Mouse (Mus musculus) right cerebral cortex, postnatal 25 days (tissue): ENCODE data around the gene Vwc2.

ENCODE experiments used
- DNase-seq: peaks from one replicate; pipeline ENCODE4 v3.0.0; 2022

The Vwc2 gene

DNA sequence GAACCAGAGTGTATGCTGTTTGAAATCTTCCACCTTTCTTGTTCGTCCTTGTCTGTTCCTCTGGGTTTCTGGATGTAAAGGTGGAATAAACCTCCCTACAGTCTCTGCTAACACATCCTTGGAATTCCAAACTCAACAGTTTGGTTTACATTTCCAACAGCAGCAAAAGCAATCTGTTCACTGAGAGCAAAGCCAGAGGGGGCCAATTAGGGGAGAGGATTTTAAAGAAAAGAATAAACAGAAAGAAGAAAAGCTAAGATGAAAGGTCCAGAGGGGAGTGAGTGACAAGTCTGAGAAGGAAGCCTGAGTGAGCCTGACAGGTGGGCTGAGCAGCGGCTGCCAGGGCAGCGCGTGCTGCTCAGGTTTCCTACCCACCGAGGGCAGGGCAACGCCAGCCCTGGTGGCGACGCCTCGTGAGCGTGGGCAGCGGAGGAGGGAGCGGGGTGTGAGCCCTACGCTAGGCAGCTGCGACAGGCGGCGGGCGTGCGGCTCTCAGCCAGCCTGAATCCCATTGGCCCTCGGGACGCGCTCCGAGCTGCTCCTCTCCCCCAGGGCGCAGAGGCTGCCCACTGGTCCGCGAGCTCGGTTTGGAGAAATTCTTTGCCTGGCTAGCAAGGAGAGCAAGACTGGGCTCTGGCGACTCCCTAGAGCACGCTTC is at the start of gene Vwc2:
Gene Vwc2 (plus strand): TSS at position 648 of the 658 bp plus-strand sequence.
- peak; percentile 43 for DNase-seq

DNA sequence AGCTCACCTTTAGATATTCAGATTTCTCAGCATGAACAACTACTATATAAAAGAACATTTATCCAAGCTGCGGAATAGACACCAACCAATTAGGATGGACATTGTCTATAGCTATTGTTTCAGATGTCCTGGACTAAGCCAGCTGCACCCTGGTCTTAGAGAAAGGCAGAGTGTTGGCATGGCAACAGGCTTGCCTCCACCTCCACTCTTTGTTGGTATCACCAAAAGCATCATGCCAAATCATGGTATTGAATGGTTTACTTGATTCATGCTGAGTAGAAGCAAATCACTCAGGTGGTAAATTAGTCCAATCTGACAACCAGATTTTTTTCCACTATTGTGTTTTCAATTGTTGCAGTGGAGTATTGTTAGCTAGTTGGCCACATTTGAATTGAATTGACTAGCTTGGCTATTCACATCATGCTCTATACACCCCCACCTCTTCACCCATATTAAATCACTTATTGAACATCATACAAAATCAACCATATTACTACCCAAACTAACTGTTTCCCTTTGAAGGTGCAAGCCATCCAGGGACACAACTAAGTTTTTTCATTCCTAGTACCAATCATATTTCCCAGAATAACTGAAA is 25.8 kb upstream of the Vwc2 start:
- DNase-seq, result no peak

DNA sequence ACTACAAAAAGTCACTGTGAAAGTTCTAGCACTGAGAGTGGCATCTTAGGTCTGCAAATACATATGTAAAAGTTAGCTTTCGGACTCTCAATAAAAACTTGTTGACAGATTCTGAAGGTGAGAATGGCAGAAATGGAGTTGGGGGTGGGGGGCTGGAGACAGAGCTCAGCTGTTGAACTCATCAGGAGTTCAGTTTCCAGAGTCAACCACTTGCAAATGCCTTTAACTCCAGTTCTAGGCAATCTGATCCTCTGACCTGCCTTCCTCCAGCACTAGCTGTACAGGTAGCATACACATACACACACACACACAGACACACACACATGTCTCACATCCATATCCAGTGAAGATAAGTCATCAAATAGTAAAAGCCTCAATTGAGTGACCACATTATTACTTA is 16.4 kb upstream of the Vwc2 start:
- DNase-seq, result no peak

DNA sequence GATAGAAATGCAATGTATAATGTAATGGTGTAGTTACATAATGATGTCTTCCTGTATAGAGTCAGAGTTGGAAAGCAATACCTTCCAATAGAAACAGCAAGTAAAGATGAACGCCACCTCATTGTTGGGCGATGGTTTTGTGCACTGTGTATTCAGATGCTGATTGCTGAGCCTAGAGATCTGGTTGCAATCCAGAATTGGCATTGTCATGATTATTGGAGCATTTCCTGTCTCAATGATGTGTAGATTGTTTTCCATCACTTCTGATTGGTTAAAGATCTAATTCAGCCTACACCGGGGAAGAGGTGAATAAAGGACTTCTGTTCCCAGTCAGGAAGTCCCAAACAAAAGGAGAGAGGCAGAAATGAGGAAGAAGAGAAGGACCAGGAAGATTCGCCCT is 15.7 kb upstream of the Vwc2 start:
- DNase-seq, result no peak

DNA sequence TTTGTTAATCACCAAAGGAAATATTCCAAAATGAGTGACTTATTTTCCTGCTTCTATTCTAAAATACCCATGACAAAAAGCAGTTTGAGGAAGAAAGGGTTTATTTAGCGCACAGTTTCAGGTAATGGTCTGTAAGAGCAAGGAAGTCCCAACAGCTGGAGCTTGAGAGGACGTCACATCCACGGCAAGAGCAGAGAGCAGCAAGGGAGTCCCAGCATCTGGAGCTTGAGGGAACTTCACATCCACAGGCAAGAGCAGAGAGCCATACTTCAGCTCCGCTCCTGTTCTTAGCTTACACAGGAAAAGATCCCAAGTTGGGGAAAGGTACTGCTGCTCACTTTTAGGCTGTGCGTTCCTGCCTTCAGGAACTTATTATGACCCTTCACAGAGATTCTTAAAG is 15.0 kb upstream of the Vwc2 start:
- DNase-seq, result no peak

DNA sequence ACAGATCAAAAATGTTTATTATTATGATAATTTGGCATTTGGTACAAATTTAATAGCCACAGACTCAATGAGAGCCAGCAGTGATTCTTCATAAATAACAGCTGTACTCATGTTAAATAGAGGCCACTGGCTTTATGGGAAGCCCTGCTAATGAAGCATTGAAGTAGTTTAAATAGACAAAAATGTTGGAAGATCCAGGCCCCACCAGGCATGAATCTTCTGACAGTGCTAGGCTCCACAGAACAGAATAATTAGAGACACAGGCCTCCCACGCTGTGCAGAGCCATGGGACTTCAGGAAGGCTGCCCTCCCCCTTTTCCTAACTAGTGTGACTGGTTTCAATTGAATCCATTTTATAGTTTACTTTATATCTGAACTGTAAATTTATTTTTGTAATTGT is 11.8 kb upstream of the Vwc2 start:
- no peak for DNase-seq

DNA sequence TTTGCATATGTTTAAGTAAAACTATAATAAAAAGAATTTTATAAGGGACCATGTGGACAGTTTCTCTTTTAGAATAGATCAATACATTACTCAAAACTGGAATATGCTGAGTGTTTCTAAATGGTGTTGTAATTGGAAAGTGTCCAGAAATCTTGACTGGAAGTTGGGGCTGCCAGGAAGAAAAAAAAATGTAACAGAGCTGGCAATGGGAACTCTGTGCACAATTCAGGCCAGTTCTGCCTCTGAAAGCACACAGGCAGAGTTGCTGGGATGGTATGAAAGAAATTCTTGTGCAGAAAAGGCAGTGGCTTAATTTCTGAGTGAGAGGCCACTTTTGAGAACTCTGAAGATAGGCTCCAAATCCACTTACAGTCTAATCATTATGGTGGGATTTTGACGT is 11.4 kb upstream of the Vwc2 start:
- DNase-seq, result no peak

DNA sequence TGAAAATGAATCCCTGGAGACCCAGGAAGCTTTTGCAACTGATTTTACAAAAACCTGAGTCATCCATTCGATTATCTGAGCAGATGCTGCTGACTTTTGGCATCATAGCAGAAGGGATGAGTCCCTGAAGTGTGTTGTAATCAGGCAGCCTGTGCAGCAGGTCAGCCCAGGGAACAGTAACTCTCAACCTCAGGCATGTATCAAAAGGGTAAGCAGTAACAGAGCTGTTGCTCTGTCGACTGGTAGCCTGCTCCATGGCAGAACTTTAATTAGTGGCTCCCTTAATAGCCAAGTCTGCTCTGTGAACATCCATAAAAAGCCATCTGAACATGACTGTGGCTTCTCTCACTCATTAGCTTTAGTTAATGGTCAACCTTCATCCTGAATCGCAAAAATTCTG is 5.1 kb upstream of the Vwc2 start:
- DNase-seq, result no peak

DNA sequence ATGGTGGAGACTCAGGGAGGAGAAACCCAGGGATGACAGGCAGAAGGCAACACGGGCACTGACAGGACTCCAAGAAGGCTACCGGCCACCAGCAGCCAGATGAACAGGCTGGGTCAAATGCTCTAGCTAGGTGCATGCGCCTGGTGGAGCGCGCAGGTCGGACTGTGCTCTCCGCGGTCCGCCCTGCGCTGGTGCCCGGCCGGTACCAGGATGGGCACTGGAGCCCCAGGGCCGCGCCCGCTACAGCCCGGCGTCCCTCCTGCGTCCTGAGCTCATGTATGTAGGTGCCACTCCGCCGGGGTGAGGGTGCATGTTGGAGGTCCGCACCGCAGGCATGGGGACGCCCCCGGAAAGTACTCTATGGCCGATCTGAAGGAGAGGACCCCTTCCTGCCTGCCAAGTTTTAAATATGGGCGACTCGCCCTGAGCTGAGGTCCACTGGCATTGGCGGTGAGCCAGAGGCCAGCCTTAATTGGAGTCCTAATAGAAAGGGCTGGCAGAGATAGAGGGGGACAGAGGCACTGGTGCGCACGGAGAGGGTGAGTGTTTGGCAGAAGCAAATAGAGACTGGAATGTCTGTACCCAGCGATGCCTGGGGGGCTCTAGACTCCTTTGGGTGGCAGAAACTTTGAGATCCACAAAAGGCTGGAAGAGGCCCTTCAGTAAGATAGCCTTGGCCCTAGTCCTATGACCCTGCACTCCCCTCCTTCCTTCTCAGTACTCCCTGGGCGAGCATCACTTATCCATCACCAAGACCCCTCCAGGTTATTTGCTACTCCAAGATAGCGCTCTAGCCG is 409 bp downstream of the Vwc2 start:
- DNase-seq, result peak; percentile 5

DNA sequence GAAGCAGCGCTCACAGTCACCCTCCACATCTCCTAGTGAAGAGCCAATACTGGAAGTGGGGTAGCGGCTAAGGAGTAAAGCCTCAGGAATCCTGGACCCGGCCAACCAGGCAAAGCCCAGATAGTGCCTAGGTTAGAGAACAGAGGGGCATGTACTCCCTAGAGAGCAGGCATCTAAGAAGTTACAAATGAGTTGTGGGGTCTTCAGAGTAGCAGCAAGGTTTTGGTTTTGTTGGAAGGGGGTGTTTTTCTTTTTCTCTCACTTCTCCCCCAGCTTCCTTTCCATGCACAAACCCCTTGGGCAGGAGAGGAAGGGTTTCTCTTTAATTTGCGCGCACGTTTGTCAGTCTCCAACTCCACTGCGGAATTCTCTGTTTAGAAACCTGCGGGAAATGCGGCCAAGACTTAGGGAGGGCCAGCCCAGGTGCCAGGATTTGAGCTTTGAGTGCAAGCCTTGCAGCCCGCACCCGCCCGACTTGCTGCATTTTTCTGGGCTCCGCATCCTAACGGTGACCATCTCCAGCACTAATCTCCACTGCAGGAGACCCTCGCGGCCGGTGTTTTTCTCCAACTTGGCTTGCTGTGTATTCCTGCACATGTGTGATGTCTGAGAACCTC is 1.1 kb downstream of the Vwc2 start:
- peak; percentile 12 for DNase-seq

DNA sequence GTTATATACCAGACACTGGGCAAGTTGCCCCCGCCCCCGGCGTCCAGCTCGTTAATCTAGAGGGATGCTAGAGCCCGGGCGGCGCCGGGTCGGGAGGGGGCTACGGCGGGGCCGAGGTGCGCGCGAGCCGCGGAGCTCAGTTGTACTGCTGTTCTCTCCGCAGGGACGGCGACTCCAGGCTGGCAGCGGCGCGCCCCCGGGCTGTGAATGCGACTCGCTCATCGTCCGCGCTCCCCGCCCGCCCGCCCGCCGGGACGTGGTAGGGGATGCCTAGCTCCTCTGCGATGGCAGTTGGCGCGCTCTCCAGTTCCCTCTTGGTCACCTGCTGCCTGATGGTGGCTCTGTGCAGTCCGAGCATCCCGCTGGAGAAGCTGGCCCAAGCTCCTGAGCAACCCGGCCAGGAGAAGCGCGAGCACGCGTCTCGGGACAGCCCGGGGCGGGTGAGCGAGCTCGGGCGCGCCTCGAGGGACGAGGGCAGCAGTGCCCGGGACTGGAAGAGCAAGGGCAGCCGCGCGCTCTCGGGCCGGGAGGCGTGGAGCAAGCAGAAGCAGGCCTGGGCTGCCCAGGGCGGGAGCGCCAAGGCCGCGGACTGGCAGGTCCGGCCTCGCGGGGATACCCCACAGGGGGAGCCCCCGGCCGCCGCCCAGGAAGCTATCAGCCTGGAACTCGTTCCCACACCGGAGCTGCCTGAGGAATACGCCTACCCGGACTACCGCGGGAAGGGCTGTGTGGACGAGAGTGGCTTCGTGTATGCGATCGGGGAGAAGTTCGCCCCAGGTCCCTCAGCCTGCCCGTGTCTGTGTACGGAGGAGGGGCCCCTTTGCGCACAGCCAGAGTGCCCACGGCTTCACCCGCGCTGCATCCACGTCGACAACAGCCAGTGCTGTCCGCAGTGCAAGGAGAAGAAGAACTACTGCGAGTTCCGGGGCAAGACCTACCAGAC is 1.9 kb downstream of the Vwc2 start:
- peak; percentile 51 for DNase-seq

DNA sequence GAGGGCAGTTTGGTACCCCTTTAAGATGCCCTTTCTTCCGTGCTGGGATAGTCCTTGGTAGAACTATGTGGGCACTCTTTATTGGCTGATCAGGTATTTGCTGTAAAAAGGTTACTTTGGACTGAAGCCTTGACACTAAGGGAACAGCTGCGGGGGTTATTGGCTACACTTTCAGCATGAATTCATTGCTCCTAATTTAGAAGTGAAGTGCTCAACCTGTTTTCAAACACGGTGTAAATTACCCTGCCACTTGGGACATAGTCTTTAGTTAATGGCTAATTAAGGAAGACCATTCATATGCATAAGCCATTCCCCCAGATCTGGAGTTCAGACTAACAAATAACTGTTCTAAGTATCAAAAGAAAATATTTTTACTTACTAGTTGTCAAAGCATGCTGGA is 2.7 kb downstream of the Vwc2 start:
- DNase-seq, result no peak

DNA sequence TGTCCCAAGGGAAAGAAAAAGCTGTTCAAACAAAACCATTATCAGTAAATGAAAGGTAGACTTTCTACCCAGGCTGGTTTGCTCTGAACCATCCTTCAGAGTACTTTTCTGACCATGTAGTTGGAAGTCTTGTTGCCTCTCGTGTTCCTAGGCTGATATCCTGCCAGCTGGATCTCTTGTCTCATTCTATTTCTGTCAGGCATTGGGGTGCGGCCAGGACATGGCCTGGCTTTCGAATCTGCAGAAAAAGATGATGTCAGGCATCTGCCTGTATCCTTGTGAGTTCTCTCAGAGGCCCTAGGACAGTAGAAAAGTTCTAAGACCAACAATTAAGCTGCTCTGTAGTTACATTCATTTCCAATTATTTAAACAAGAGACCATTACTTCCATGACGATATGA is 8.8 kb downstream of the Vwc2 start:
- no peak for DNase-seq

DNA sequence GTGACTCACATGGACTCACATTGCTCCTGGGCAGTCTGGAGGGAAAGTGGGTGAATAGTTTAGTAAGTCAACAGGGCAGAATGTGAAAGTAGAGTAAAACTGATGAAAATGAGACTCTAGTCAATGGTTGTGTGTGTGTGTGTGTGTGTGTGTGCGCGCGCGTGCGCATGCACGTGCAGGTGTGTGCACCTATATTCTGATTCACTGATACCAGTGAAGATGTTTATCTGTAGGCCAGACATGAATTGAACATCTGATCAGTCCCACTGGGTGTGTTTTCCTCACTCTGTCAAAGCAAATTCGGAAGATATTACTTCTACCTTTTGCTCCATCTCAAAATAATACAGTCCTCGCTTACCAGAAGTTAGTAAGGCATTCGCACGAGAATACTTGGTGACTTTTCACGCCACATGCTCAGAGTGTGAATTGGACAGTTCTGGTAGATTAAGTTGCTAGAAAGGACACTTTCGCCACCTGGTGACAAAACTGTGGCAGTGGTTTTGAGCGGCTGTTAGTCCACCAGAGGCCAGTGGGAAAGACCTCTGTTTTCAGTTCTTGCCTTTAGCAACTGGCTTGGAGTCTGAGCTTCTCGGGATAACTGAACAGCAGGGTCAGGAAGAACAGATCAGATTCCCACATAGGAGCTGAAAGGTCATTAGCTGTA is 17.5 kb downstream of the Vwc2 start:
- peak; percentile 20 for DNase-seq

DNA sequence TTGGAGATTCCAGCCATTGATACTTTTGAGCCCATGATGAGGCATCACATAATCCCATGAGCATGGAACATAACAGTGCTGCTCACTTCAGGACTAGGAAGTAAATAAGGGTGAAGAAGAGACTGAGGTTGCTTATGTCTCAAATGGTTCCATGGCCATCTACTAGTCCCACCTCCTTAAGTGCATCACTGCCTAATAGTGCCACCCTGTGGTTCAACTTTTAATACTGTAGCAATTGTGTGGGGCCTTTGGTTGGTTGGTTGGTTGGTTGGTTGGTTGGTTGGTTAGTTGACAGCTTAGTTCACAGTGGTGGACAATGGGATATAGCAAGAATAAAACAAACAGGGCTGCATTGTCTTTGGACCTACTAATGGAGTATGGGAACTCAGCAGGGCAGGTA is 26.6 kb downstream of the Vwc2 start:
- no peak for DNase-seq

DNA sequence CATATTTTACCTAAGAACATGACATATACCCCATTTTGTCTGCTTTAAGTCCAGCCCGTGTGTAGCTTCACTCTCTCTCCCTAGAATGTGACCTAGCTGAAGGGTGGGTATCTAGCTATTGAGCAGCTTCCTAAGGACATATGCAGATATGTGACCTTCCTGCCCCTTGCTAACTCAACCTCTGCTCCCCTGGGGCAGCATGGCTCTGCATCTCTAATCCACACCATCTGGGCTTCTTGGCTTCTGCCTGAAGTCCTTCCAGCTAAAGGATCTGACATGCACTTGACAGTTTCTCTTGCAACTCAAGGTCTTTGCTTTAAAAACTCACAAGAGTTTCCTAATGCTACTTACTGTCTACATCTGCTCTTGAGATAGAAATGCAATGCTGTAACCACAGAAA is 38.7 kb downstream of the Vwc2 start:
- no peak for DNase-seq

DNA sequence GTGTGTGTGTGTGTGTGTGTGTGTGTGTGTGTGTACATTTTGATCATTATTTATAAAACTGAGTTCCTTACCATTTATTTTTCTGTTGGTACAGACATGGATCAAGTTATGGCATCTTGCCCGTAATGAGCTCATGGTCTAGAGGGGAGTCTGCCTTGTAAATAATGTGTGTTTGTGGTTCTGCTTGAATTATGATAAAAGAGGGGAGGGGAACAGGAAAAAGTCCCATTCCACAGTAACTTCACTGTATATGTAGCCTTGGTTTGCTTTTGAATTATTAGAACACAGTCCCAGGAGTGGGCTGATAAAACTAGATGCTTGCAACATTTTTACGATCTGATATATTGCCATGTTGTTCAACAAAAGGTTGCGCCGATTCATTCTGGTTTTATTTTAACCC is 57.4 kb downstream of the Vwc2 start:
- DNase-seq, result no peak

DNA sequence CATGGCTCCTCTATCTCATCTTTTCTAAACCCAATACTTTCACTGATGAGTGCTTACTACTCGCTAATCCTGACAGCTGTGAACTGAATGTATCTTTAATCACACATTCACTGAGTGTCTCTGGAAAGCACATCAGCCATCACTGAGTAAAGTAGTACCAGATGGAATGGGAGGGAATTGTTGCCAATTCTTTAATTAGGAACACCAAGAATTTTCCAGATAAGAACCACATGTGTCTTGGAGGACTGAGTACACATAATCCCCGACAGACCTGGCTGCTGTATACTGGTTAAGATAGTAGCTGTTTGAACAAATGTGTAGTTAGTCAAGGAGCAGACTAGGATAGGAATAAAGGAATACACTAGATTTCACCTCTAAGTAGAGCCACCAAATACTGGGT is 61.2 kb downstream of the Vwc2 start:
- no peak for DNase-seq

DNA sequence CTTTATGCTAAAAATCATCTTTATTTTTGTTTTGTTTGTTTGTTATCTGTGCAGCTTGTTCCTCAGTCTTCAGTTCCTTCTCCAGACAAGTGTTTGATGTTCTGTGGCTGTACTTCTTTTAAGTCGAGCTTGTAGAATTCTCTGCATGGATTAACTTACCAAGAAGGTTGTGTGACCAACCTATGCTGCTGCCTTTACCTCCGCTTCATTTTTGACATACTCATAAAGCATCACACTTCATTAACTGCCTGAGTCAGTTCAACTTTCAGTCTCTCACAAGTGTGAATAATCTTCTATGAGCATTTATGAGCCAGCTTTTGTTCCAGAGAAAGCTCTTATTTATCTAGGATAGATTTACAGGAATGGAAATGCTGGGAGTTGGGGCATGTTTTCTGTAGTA is 68.7 kb downstream of the Vwc2 start:
- DNase-seq, result no peak

DNA sequence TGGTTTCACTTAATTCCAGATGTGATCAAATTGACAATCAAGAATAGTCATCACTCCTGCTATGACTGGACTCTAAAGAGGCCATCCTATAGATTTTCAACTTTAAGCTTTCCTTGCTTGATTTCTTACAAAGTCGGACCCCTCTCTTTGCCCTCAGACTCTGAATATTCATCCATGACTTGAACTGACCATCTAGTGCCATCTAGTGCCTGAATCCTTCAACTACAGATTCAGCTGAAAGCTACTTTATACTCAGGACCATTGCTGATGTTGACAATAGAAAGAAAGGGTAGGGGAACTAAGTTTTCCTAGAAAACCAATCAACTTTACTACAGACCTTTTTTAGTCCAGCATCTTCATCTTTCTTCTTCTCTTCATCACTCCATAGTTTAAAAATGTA is 109.1 kb downstream of the Vwc2 start:
- DNase-seq, result no peak

DNA sequence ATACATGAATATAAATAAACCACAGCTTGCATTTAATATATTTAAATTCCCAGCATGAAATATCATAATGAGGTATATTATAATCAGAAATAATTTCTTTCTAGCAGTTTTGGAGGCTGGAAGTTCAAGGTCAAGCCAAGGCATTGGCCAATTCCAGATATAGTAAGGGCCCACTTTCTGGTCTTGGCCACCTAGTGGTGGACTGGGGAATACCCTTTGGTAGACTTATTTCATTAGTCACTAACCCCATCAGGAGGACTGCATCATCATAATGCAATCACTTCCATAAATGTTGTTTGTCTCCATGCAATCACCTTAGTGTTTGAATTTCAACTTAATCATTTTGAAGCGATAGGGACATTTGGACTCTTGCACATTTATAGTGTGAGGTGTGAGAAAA is 125.3 kb downstream of the Vwc2 start:
- no peak for DNase-seq

DNA sequence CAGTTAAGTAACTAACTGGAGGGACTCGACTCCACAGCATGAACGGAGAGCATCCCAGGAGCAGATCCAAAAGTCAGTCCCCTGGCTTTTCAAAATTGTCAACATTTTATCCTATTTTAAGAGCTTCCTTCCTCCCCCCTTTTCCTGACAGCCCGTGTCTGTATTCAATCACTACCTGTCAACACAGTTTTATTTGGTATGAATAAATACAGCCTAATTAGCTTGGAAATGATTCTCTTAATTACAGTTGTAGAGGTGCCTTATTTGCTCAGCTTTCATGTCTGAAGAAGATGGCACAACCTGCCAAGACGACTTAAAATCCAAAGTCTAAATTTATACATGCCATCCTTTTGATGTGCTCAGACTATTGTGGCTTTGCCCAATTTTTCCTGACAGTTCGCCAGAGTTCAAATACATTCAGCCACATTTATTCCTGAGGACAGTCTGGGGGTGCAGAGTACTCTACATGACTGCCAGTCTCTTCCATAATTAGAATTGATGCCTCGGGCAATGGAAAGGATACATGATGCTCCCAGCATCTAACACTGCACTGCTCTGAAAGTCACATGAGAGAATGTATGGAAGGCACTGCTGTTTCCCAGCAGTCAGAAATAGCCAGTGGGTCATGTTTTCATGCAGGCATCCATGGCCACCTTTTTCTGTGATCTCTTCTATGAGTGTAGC is 128.8 kb downstream of the Vwc2 start:
- DNase-seq, result no peak
